Mouse (Mus musculus): ENCODE data around the gene Gm12216.

DNA sequence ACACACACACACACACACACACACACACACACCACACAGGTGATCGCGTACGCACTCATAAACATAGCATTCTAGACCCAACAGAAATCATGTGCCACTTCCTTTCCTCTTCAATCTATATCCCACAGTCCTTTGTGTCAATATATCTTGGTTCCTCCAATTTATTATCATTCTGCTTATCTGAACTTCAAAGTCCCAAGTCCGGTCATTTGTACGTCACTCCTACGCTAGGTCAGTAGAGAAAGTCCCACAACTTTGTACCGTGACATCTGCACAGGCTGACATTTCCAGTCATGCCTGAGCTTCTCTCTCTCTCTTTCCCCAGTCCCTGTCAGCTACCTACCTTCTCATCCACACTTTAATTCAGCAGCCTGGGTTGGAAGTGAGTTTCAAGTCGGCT is 49.6 kb upstream of the Gm12216 start:
- TF ChIP-seq ZKSCAN1 (IDR thresholded peaks at IDR 0.05; ENCODE audit: low read depth, low read length) (no peak), POLR2AphosphoS5 (IDR thresholded peaks at IDR 0.05; ENCODE audit: borderline replicate concordance, low read depth, low read length) (no peak)
